Mouse (Mus musculus) E14TG2a.4 (cell line): ENCODE measurements around the gene Tagln3.

Experiments
- CTCF ChIP-seq: conservative IDR thresholded peaks from 2 replicates; pipeline ENCODE4 v1.5.1; 2014; ENCODE audit warnings: low read length
- POU5F1 ChIP-seq: IDR thresholded peaks from 2 replicates; pipeline ENCODE4 v1.6.1; 2014; ENCODE audit warnings: low read length, borderline replicate concordance

DNA sequence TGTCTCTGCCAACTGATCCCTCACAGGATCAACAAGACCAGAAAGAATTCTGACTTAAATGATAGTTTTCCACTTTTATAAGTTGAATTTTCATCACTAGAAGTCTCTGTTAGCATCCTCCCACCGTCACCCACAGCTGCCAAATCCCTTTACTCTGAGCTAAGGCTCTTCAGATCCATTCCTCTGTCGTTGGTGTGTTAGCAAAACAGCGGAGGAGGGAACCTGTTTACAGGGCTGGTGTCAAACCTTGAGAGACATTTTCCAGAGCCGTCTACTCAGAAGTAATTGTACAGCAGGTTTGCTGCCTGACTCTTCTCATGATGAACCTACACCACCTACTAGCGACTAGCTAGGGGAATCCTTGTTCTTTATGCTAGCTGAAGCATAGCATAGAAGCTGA lies 25.1 kb downstream of the Tagln3 start:
- TF ChIP-seq CTCF (no peak), POU5F1 (no peak)
